Mouse (Mus musculus) small intestine, adult 2 months (tissue): ENCODE results near the gene Gpsm3. TPM values are rescaled to one million over a fixed set of nuclear protein-coding genes. Genes with fewer than 3 reads are reported as not detected.
"Not testable (repeated sequence)": the region's sequence is repeated elsewhere in the genome, so short reads cannot be mapped to it uniquely, and the experiment has no call there.

ENCODE experiments used
- H3K27ac ChIP-seq: fragments of 200-500 bp; 2 replicates; pipeline ENCODE4 v1.5.1; 2012; ENCODE audit warnings: low read depth, low read length, control low read depth, inconsistent platforms; ENCODE audit not compliant: insufficient read depth
- H3K27me3 ChIP-seq: fragments of 200-500 bp; 2 replicates; pipeline ENCODE4 v1.6.1; 2012; ENCODE audit warnings: mild to moderate bottlenecking, moderate library complexity, low read length, inconsistent platforms; ENCODE audit not compliant: control insufficient read depth, insufficient read depth
- H3K36me3 ChIP-seq: fragments of 200-500 bp; 2 replicates; pipeline ENCODE4 v1.6.1; 2012; ENCODE audit warnings: mild to moderate bottlenecking, low read length, control low read depth, inconsistent platforms; ENCODE audit not compliant: control insufficient read depth, insufficient read depth
- H3K4me1 ChIP-seq: fragments of 200-500 bp; 2 replicates; pipeline ENCODE4 v1.6.1; 2012; ENCODE audit warnings: low read length, inconsistent platforms, mixed read lengths; ENCODE audit not compliant: control insufficient read depth, insufficient read depth, insufficient read length
- H3K4me3 ChIP-seq: fragments of 200-500 bp; 2 replicates; pipeline ENCODE4 v1.5.1; 2012; ENCODE audit warnings: low read depth, mild to moderate bottlenecking, control low read depth, inconsistent platforms, low read length, moderate library complexity
- CTCF ChIP-seq: fragments of 200-500 bp; IDR thresholded peaks from 2 replicates; pipeline ENCODE4 v1.5.1; 2012; ENCODE audit warnings: low read depth, mild to moderate bottlenecking, control low read depth, inconsistent platforms, low read length, moderate library complexity, mixed read lengths; ENCODE audit not compliant: insufficient replicate concordance, insufficient read length; ENCODE audit errors: extremely low read depth
- POLR2A ChIP-seq: fragments of 200-500 bp; IDR thresholded peaks from 2 replicates; pipeline ENCODE4 v1.6.1; 2012; ENCODE audit warnings: low read depth, mild to moderate bottlenecking, control low read depth, inconsistent platforms, low read length, moderate library complexity
- WGBS: fragments of 180-500 bp; shearing (Covaris S2); methylation state at CpG from one replicate; pipeline ENCODE4 v1.1.7; 2018; 5-methylcytosine and 5-hydroxymethylcytosine counted together
- polyA plus RNA-seq: library from polyadenylated mRNA; depleted of rRNA; stranded (reverse); fragments of >200 nt; gene quantifications from 2 replicates; pipeline ENCODE4 v1.2.3, GENCODE M21; 2012; rRNA removed

Gpsm3 gene
- polyA plus RNA-seq: 3.5 and 8.1 TPM in 2 replicates

- H3K27me3 ChIP-seq: no peaks in the 10 kb centered on the region
- H3K4me1 ChIP-seq: peaks cover 22% of the 10 kb centered on the region
- 29% methylated on average over 7 of the region's 7 CpGs for WGBS
- H3K4me3 ChIP-seq: peak within 1 kb of the TSS; percentile 62
- peak; percentile 13; the same call in 1 of the 2 replicates for TF ChIP-seq POLR2A
- TF ChIP-seq CTCF: no peak
- peaks cover 7% of the 10 kb centered on the region for H3K36me3 ChIP-seq
- peak within 1 kb of the TSS; percentile 81 for H3K27ac ChIP-seq
Measured at GRCm38 (mm10) chr17:34589681-34590101, at the start of gene Gpsm3. Gpsm3 (plus strand) TSS chr17:34589806.

- 93% methylated on average over 13 of the region's 13 CpGs for WGBS
Measured at GRCm38 (mm10) chr17:34543567-34543966, 46.0 kb upstream of the Gpsm3 start.

DNA sequence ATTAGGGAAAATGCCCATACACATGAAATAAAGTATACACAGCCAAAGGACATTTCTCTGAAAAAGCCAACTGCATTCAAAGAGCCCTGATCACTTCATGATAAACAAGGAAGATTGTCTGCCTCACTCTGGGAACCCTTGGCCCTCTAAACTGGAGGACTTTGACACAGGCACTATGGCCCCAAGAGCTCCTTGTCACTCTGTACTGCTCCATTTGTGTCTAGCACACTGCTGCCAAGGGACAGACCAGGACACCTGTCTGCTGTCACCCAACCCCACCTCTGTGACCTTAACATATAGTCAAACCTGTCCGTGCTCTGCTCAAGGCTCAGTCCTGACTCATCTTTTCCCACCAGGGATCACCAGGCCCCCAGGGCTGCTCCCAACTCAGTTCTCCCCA is 42.8 kb upstream of the Gpsm3 start:
- H3K27me3 ChIP-seq: no peaks in the 10 kb centered on the region
- 42% methylated on average over 1 of the region's 1 CpGs for WGBS

More at GRCm38 (mm10) chr17:34543567-34543966, 46.0 kb upstream of the Gpsm3 start:
- H3K36me3 ChIP-seq: peaks cover 14% of the 10 kb centered on the region; the same call in 1 of the 2 replicates
- H3K4me3 ChIP-seq: peak overlapping the region; percentile 39
- not testable (repeated sequence) for H3K27ac ChIP-seq, H3K4me1 ChIP-seq, H3K27me3 ChIP-seq

DNA sequence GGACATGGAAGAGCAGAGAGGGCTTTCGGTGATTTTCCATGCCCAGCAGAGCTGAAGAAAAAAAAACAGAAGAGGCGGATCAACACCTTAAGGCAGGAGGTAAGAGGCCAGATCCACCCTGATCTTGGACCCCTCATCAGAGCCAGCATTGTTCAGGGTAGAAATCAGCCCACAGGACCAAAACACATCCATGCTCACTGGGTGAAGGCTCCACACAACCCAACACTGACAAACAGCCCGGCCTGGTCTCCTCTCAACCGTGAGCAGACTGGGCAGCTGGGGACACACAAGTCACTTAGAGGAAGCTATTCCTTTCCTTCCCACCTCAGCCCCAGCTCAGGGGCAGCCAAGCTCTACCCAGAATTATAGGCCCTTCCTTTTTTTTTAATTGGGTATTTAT is 42.0 kb upstream of the Gpsm3 start:
- H3K27ac ChIP-seq: peak overlapping the region; percentile 56
- TF ChIP-seq POLR2A: no peak
- TF ChIP-seq CTCF: no peak
- H3K4me3 ChIP-seq: peak overlapping the region; percentile 63
- H3K4me1 ChIP-seq: peaks cover 3% of the 10 kb centered on the region; the same call in 1 of the 2 replicates
- H3K36me3 ChIP-seq: peaks cover 7% of the 10 kb centered on the region; the same call in 1 of the 2 replicates
- 86% methylated on average over 4 of the region's 4 CpGs for WGBS
- no peaks in the 10 kb centered on the region for H3K27me3 ChIP-seq

More for the DNA sequence above, 42.8 kb upstream of the Gpsm3 start:
- H3K27ac ChIP-seq: peak overlapping the region; percentile 56
- no peak for TF ChIP-seq POLR2A
- TF ChIP-seq CTCF: no peak
- peaks cover 3% of the 10 kb centered on the region; the same call in 1 of the 2 replicates for H3K4me1 ChIP-seq
- peak overlapping the region; percentile 63 for H3K4me3 ChIP-seq
- peaks cover 10% of the 10 kb centered on the region; the same call in 1 of the 2 replicates for H3K36me3 ChIP-seq

GRCm38 (mm10) chr17:34549156-34549555 is 40.5 kb upstream of the Gpsm3 start:
- 39% methylated on average over 3 of the region's 3 CpGs for WGBS
- Histone ChIP-seq H3K4me3 (peak overlapping the region; percentile 66), H3K36me3 (0 out of 2 replicates have a peak, but pooled peaks cover 3% of the 10 kb centered on the region), H3K27ac (peak overlapping the region; percentile 88), H3K4me1 (peaks cover 3% of the 10 kb centered on the region; the same call in 1 of the 2 replicates), H3K27me3 (no peaks in the 10 kb centered on the region)
- TF ChIP-seq POLR2A (peak; percentile 85; the same call in 1 of the 2 replicates), CTCF (no peak)

GRCm38 (mm10) chr17:34549843-34550242 is 39.8 kb upstream of the Gpsm3 start:
- 31% methylated on average over 2 of the region's 2 CpGs for WGBS
- no peak for TF ChIP-seq POLR2A
- no peak for TF ChIP-seq CTCF

DNA sequence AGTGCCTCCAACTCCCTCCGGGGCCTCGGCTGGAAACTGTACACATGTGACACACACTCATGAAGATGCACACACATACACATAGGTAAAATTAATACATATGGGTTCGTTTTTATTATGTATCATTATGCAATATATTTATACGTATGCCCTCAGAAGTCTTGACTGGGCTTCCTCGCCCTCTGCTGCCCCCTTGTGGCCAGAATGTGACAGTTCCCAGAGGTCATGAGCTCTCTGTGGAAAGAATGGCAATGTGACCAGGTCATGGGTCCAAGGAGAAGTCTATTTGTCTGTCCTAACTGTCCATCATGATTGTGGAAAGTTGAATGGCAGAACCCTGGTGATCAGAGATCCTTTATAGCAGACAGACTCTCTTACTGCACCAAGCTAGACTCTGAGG is 34.1 kb upstream of the Gpsm3 start:
- H3K36me3 ChIP-seq: no peaks in the 10 kb centered on the region
- H3K4me3 ChIP-seq: no peak overlapping the region
- no peaks in the 10 kb centered on the region for H3K27me3 ChIP-seq
- no peak overlapping the region for H3K27ac ChIP-seq
- 11% methylated on average over 5 of the region's 5 CpGs for WGBS
- H3K4me1 ChIP-seq: peaks cover 3% of the 10 kb centered on the region; the same call in 1 of the 2 replicates
- TF ChIP-seq CTCF: peak; percentile 88; the same call in 1 of the 2 replicates
- TF ChIP-seq POLR2A: no peak

More at GRCm38 (mm10) chr17:34549843-34550242, 39.8 kb upstream of the Gpsm3 start:
- Histone ChIP-seq H3K27ac (peak overlapping the region; percentile 40), H3K4me1 (peaks cover 3% of the 10 kb centered on the region; the same call in 1 of the 2 replicates), H3K27me3 (no peaks in the 10 kb centered on the region), H3K4me3 (no peak overlapping the region), H3K36me3 (0 out of 2 replicates have a peak, but pooled peaks cover 3% of the 10 kb centered on the region)
